Mouse (Mus musculus): ENCODE data around the gene Pam. TPM values are rescaled to one million over a fixed set of nuclear protein-coding genes. Genes with fewer than 3 reads are reported as not detected.

The Pam gene
- total and polyA plus RNA-seq, 3 experiments, result not detected

DNA sequence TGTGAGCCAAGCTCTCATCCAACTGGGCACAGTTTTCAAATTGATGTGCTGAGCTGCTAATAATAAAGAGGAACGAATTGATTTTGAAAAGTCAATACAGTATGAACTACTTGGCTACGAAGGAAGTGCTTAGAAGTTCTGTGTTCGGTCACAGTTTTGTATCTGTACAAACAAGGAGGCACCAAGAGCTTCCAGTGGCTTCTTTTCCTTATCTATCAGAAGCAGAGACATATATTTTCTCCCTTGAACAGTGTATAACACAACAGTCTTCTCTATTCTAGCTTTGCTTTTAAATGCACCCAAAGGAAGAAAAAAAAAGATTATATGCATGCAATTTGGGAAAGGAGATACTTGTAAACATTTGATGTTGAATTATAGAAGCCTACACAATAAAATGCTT lies 30.8 kb upstream of the Pam start:
- no peaks in the 10 kb centered on the region for H3K36me3 ChIP-seq (ENCODE audit: control insufficient read depth in 1 of 2, insufficient read depth in 2 of 2, low read length in 2 of 2)
- H3K9me3 ChIP-seq (replicated peaks; ENCODE audit: insufficient read depth, low read length), result no peaks in the 10 kb centered on the region
- no peak overlapping the region for H3K27ac ChIP-seq (ENCODE audit: control insufficient read depth, low read depth, low read length)
- TF ChIP-seq POLR2AphosphoS5 (IDR thresholded peaks at IDR 0.05; ENCODE audit: borderline replicate concordance, low read depth, low read length), result no peak
- TF ChIP-seq TCF12 (IDR thresholded peaks at IDR 0.05; ENCODE audit: low read depth, low read length), result peak; percentile 41; the same call in 1 of the 2 replicates
- 0 out of 2 replicates have a peak, but pooled peaks have one; percentile 18 for TF ChIP-seq ZNF384 (IDR thresholded peaks at IDR 0.05; ENCODE audit: low read depth, low read length)
- no peak for DNase-seq (ENCODE audit: low read depth, low spot score)
- H3K27me3 ChIP-seq (ENCODE audit: control insufficient read depth in 1 of 2, insufficient read depth in 2 of 2, low read length in 2 of 2), result no peaks in the 10 kb centered on the region
- H3K4me3 ChIP-seq (ENCODE audit: control insufficient read depth in 1 of 2, insufficient read depth in 1 of 2, low read depth in 2 of 2, low read length in 2 of 2), result no peak overlapping the region
- no peaks in the 10 kb centered on the region for H3K79me2 ChIP-seq (ENCODE audit: control insufficient read depth, insufficient read depth, low read length, poor library complexity)
- no peak overlapping the region for H3K9ac ChIP-seq (ENCODE audit: control insufficient read depth, low read depth, low read length, poor library complexity, severe bottlenecking)
- no peaks in the 10 kb centered on the region for H3K4me1 ChIP-seq (ENCODE audit: control insufficient read depth in 1 of 2, insufficient read depth in 2 of 2, low read length in 2 of 2)

GRCm38 (mm10) chr1:98124727-98125126 lies 29.3 kb upstream of the Pam start:
- Histone ChIP-seq H3K79me2 (ENCODE audit: control insufficient read depth, insufficient read depth, low read length, poor library complexity) (no peaks in the 10 kb centered on the region), H3K27ac (ENCODE audit: control insufficient read depth, low read depth, low read length) (no peak overlapping the region), H3K27me3 (ENCODE audit: control insufficient read depth in 1 of 2, insufficient read depth in 2 of 2, low read length in 2 of 2) (no peaks in the 10 kb centered on the region), H3K36me3 (ENCODE audit: control insufficient read depth in 1 of 2, insufficient read depth in 2 of 2, low read length in 2 of 2) (no peaks in the 10 kb centered on the region), H3K4me1 (ENCODE audit: control insufficient read depth in 1 of 2, insufficient read depth in 2 of 2, low read length in 2 of 2) (no peaks in the 10 kb centered on the region), H3K9ac (ENCODE audit: control insufficient read depth, low read depth, low read length, poor library complexity, severe bottlenecking) (no peak overlapping the region), H3K9me3 (replicated peaks; ENCODE audit: insufficient read depth, low read length) (no peaks in the 10 kb centered on the region), H3K4me3 (ENCODE audit: control insufficient read depth in 1 of 2, insufficient read depth in 1 of 2, low read depth in 2 of 2, low read length in 2 of 2) (no peak overlapping the region)
- no peak for TF ChIP-seq ZKSCAN1 (IDR thresholded peaks at IDR 0.05; ENCODE audit: low read depth, low read length)
- no peak for TF ChIP-seq NELFE (IDR thresholded peaks at IDR 0.05; ENCODE audit: low read depth, low read length)
- no peak for TF ChIP-seq CHD2 (IDR thresholded peaks at IDR 0.05; ENCODE audit: low read length)
- TF ChIP-seq SIN3A (IDR thresholded peaks at IDR 0.05; ENCODE audit: low read length), result no peak
- no peak for TF ChIP-seq CHD1 (IDR thresholded peaks at IDR 0.05; ENCODE audit: low read depth, low read length)
- DNase-seq (ENCODE audit: low read depth, low spot score), result no peak

GRCm38 (mm10) chr1:98119595-98119994 lies 24.1 kb upstream of the Pam start:
- H3K4me3 ChIP-seq (ENCODE audit: control insufficient read depth in 1 of 2, insufficient read depth in 1 of 2, low read depth in 2 of 2, low read length in 2 of 2), result no peak overlapping the region
- H3K27me3 ChIP-seq (ENCODE audit: control insufficient read depth in 1 of 2, insufficient read depth in 2 of 2, low read length in 2 of 2), result no peaks in the 10 kb centered on the region
- no peaks in the 10 kb centered on the region for H3K79me2 ChIP-seq (ENCODE audit: control insufficient read depth, insufficient read depth, low read length, poor library complexity)
- H3K27ac ChIP-seq (ENCODE audit: control insufficient read depth, low read depth, low read length), result no peak overlapping the region
- H3K4me1 ChIP-seq (ENCODE audit: control insufficient read depth in 1 of 2, insufficient read depth in 2 of 2, low read length in 2 of 2), result no peaks in the 10 kb centered on the region
- no peak for DNase-seq (ENCODE audit: low read depth, low spot score)
- no peak for TF ChIP-seq ELF1 (IDR thresholded peaks at IDR 0.05; ENCODE audit: low read depth, low read length)
- H3K9me3 ChIP-seq (replicated peaks; ENCODE audit: insufficient read depth, low read length), result no peaks in the 10 kb centered on the region
- no peaks in the 10 kb centered on the region for H3K36me3 ChIP-seq (ENCODE audit: control insufficient read depth in 1 of 2, insufficient read depth in 2 of 2, low read length in 2 of 2)
- H3K9ac ChIP-seq (ENCODE audit: control insufficient read depth, low read depth, low read length, poor library complexity, severe bottlenecking), result no peak overlapping the region

DNA sequence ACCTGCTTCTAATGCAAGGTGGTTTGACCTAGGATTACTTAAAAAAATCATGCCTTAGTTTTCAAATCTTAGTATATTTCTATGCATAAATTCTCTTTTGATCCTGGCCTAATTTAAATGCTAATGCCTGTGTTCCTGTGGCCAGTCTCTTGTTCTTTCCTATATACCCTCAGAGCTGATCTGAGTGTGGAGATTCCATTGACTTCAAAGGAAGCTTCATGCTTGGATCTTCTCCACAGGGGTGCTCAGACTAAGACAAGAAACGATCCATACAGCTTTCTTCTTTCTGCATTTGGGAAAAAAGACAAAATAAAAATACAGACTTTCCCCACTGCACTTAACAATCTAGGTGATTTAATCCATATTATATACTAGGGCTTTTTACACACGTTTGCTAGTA lies 12.2 kb upstream of the Pam start:
- no peak overlapping the region for H3K4me3 ChIP-seq (ENCODE audit: control insufficient read depth in 1 of 2, insufficient read depth in 1 of 2, low read depth in 2 of 2, low read length in 2 of 2)
- H3K9me3 ChIP-seq (replicated peaks; ENCODE audit: insufficient read depth, low read length), result no peaks in the 10 kb centered on the region
- H3K27me3 ChIP-seq (ENCODE audit: control insufficient read depth in 1 of 2, insufficient read depth in 2 of 2, low read length in 2 of 2), result no peaks in the 10 kb centered on the region
- H3K9ac ChIP-seq (ENCODE audit: control insufficient read depth, low read depth, low read length, poor library complexity, severe bottlenecking), result no peak overlapping the region
- no peak overlapping the region for H3K27ac ChIP-seq (ENCODE audit: control insufficient read depth, low read depth, low read length)
- H3K79me2 ChIP-seq (ENCODE audit: control insufficient read depth, insufficient read depth, low read length, poor library complexity), result no peaks in the 10 kb centered on the region
- DNase-seq (ENCODE audit: low read depth, low spot score), result no peak
- no peak for TF ChIP-seq MAX (IDR thresholded peaks at IDR 0.05; ENCODE audit: low read length)
- no peak for TF ChIP-seq USF1 (IDR thresholded peaks at IDR 0.05; ENCODE audit: low read depth, low read length)
- no peak for TF ChIP-seq RAD21 (IDR thresholded peaks at IDR 0.05; ENCODE audit: low read depth, low read length)
- no peak for TF ChIP-seq NELFE (IDR thresholded peaks at IDR 0.05; ENCODE audit: low read depth, low read length)
- TF ChIP-seq SIN3A (IDR thresholded peaks at IDR 0.05; ENCODE audit: low read length), result no peak
- no peak for TF ChIP-seq MXI1 (IDR thresholded peaks at IDR 0.05; ENCODE audit: low read depth, low read length)
- no peak for TF ChIP-seq POLR2AphosphoS2 (IDR thresholded peaks at IDR 0.05; ENCODE audit: low read length)
- TF ChIP-seq MAFK (IDR thresholded peaks at IDR 0.05; ENCODE audit: borderline replicate concordance, low read depth, low read length), result no peak
- no peak for TF ChIP-seq GABPA (IDR thresholded peaks at IDR 0.05; ENCODE audit: low read depth, low read length)
- H3K36me3 ChIP-seq (ENCODE audit: control insufficient read depth in 1 of 2, insufficient read depth in 2 of 2, low read length in 2 of 2), result no peaks in the 10 kb centered on the region
- H3K4me1 ChIP-seq (ENCODE audit: control insufficient read depth in 1 of 2, insufficient read depth in 2 of 2, low read length in 2 of 2), result no peaks in the 10 kb centered on the region
